Mouse (Mus musculus) midbrain, embryonic 14.5 days (tissue): Measurements from ENCODE around the gene Cdh23. TPM values are rescaled to one million over a fixed set of nuclear protein-coding genes. Genes with fewer than 3 reads are reported as not detected.

ENCODE experiments used
- ATAC-seq: fragments of 200-750 bp; cut with Nextera tagmentation; 2 replicates; pipeline ENCODE4 v1.8.0; 2017; ENCODE audit warnings: moderate number of reproducible peaks, moderate library complexity; ENCODE audit not compliant: low FRiP score, low TSS enrichment
- DNase-seq: peaks from one replicate; pipeline ENCODE4 v3.0.0-alpha.2; 2015
- H3K27ac ChIP-seq: fragments of 300-500 bp; sonication (generic); replicated peaks from 2 replicates; pipeline ENCODE4 v1.5.1; 2014; ENCODE audit warnings: mild to moderate bottlenecking, low read depth, low read length, moderate library complexity
- H3K27me3 ChIP-seq: fragments of 300-500 bp; sonication (generic); 2 replicates; pipeline ENCODE4 v1.6.1; 2014; ENCODE audit warnings: low read length, control low read depth, mixed read lengths; ENCODE audit not compliant: control insufficient read depth, insufficient read depth
- H3K36me3 ChIP-seq: fragments of 300-500 bp; sonication (generic); 2 replicates; pipeline ENCODE4 v1.6.1; 2014; ENCODE audit warnings: low read length, control low read depth; ENCODE audit not compliant: control insufficient read depth, insufficient read depth
- H3K4me1 ChIP-seq: fragments of 300-500 bp; sonication (generic); 2 replicates; pipeline ENCODE4 v1.6.1; 2014; ENCODE audit warnings: mild to moderate bottlenecking, antibody characterized with exemption, low read length, control low read depth; ENCODE audit not compliant: control insufficient read depth, insufficient read depth
- H3K4me2 ChIP-seq: fragments of 300-500 bp; sonication (generic); 2 replicates; pipeline ENCODE4 v1.6.1; 2014; ENCODE audit warnings: mild to moderate bottlenecking, low read length, moderate library complexity
- H3K4me3 ChIP-seq: fragments of 300-500 bp; sonication (generic); replicated peaks from 2 replicates; pipeline ENCODE4 v1.5.1; 2014; ENCODE audit warnings: low read depth, low read length
- H3K9ac ChIP-seq: fragments of 300-500 bp; sonication (generic); replicated peaks from 2 replicates; pipeline ENCODE4 v1.6.1; 2014; ENCODE audit warnings: mild to moderate bottlenecking, low read length, moderate library complexity
- H3K9me3 ChIP-seq: fragments of 300-500 bp; sonication (generic); 2 replicates; pipeline ENCODE4 v1.6.1; 2016; ENCODE audit warnings: low read length, control low read depth, mixed read lengths; ENCODE audit not compliant: control insufficient read depth
- WGBS: fragments of 180-500 bp; shearing (Covaris S2); extraction: QIAGEN DNeasy Blood & Tissue Kit; methylation state at CpG from one replicate; pipeline ENCODE4 v1.1.7; 2014; 5-methylcytosine and 5-hydroxymethylcytosine counted together
- polyA plus RNA-seq: library from polyadenylated mRNA; unstranded; fragments of >200 nt; fragmentation: Nextera tagmentation; extraction: Ambion mirVana; gene quantifications from 2 replicates; pipeline ENCODE4 v1.2.1, GENCODE M21; 2014

Cdh23 gene
- polyA plus RNA-seq, 1 experiment from 2014 or later = 5.0 TPM

DNA sequence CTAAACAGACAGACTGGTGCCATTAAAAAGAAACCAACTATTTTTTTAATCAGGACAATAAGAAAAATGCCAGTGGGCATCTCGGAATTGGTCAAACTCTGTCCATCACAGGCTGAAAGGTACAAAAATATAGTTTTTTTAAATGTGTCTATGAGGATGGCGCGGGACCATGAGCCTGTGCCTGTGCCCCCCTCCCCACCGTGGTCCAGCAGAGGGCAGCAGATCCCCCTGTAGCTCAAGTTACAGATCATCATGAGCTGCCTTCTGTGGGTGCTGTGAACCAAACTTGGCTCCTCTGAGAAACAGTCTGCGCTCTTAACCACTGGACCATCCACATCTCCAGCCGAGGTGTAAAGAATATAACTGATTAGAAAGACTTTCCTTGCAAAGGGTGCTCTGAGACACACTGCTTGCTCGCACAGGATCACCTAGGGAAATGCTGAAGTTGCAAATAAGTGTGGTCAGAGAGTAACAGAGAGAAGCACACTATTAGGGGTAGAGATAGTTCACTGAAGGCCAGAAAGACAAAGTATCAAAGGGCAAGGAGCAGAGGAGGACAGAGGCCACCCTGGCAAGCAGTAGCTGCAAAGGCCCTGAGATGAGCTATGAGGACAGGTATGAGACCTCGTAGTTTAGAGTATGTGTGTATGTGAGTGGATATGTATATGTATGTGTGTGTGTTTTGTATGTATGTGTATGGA lies 74.7 kb downstream of the Cdh23 start:
- no peak for ATAC-seq
- H3K27me3 ChIP-seq = no peaks in the 10 kb centered on the region
- H3K4me2 ChIP-seq = no peak overlapping the region
- WGBS = 89% methylated on average over 8 of the region's 8 CpGs
- H3K9ac ChIP-seq = no peak overlapping the region
- DNase-seq = no peak
- H3K4me3 ChIP-seq = no peak overlapping the region
- no peaks in the 10 kb centered on the region for H3K36me3 ChIP-seq
- H3K27ac ChIP-seq = no peak overlapping the region
- no peaks in the 10 kb centered on the region for H3K9me3 ChIP-seq
- H3K4me1 ChIP-seq = 0 out of 2 replicates have a peak, but pooled peaks cover 5% of the 10 kb centered on the region

DNA sequence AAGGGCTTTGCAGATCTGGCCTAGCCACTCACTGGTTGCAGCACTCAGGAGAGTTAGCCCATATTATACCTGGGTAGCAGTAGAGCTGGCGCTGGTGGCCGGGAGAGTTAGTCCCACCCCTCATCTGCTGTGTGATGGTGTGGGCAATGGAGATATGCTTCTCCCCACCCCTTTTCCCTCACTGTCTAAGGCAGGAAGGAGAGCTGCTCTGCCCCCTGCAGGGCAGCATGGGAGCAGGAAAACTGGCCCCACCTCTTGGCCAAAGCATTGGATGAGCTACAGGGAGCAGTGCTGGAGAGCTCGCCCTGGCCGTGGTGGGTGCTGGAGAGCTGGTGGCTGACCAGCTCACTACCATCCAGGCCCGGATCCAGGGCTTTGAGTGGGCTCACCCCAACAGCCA lies 80.4 kb downstream of the Cdh23 start:
- Histone ChIP-seq H3K4me2 (no peak overlapping the region), H3K9me3 (no peaks in the 10 kb centered on the region), H3K36me3 (no peaks in the 10 kb centered on the region), H3K27me3 (no peaks in the 10 kb centered on the region), H3K4me3 (no peak overlapping the region), H3K27ac (no peak overlapping the region), H3K4me1 (no peaks in the 10 kb centered on the region), H3K9ac (no peak overlapping the region)
- DNase-seq = no peak
- no peak for ATAC-seq
- WGBS = 71% methylated on average over 5 of the region's 5 CpGs

DNA sequence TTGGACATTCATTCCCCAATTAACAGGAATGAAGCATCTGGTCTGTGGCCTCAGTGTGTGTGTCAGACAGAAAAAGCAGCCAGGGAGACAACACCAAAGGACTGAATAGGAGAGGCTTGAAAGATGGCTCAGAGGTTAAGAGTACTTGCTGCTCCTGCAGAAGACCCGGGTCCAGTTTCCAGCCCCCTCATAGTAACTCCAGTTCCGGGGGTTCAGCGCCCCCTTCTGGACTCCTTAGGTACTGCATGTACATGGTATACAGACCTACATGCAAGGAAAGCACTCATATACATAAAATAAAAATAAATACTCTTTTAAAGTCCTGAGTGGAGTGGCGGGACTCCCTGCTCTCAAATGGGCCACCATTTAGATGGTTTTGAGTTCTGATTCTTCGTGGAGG lies 83.4 kb downstream of the Cdh23 start:
- no peaks in the 10 kb centered on the region for H3K27me3 ChIP-seq
- H3K36me3 ChIP-seq = no peaks in the 10 kb centered on the region
- no peak overlapping the region for H3K27ac ChIP-seq
- H3K9ac ChIP-seq = no peak overlapping the region
- DNase-seq = peak; percentile 17
- 18% methylated on average over 5 of the region's 5 CpGs for WGBS
- no peaks in the 10 kb centered on the region for H3K4me1 ChIP-seq
- H3K9me3 ChIP-seq = no peaks in the 10 kb centered on the region
- H3K4me3 ChIP-seq = no peak overlapping the region
- no peak for ATAC-seq
- no peak overlapping the region for H3K4me2 ChIP-seq

DNA sequence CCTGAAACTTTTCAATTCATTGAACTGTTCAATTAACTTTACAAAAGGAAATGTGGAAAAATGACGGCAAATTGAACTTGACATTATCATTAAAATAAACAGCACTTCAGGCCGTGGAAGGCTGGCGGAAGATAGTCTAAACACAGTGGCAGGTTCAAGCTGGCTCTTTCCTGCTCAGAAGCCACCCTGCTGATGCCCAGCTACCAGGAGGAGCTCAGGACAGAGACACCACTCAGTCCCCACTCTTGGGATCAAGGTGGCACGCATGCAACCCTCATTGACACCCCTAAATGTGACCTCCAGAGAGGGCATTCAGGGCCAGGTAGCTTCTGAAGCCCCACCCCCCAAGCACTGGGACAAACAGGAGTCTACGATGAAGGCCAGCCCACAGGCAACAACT lies 89.1 kb downstream of the Cdh23 start:
- DNase-seq (no peak), ATAC-seq (no peak)
- no peaks in the 10 kb centered on the region for H3K36me3 ChIP-seq
- no peaks in the 10 kb centered on the region for H3K4me1 ChIP-seq
- no peaks in the 10 kb centered on the region for H3K27me3 ChIP-seq
- no peak overlapping the region for H3K9ac ChIP-seq
- no peak overlapping the region for H3K4me3 ChIP-seq
- H3K4me2 ChIP-seq = no peak overlapping the region
- H3K27ac ChIP-seq = no peak overlapping the region
- WGBS = 78% methylated on average over 5 of the region's 5 CpGs
- H3K9me3 ChIP-seq = no peaks in the 10 kb centered on the region

DNA sequence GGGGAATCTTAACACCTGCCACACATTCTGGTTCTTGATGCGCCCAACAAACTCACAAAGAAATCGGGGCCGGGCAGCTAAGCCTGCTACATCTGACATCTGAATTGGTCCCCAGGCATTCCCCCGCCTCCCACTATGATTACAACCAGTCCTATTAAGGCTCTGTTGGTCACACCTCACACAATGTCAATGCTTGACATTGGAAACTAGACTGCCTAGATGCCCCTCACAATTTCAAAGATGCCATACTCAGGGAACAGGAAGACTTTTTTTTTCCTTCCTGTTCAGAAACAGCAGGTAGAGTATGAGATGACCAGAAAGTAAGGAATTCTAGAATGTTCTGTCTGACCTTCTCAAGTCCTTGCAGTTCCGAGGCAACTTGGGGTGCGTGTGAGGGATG lies 89.6 kb downstream of the Cdh23 start:
- H3K9ac ChIP-seq = no peak overlapping the region
- H3K27ac ChIP-seq = no peak overlapping the region
- H3K27me3 ChIP-seq = no peaks in the 10 kb centered on the region
- H3K4me2 ChIP-seq = no peak overlapping the region
- no peak for ATAC-seq
- WGBS = 86% methylated on average over 6 of the region's 6 CpGs
- no peaks in the 10 kb centered on the region for H3K4me1 ChIP-seq
- no peaks in the 10 kb centered on the region for H3K36me3 ChIP-seq
- H3K4me3 ChIP-seq = no peak overlapping the region
- DNase-seq = no peak
- H3K9me3 ChIP-seq = no peaks in the 10 kb centered on the region

DNA sequence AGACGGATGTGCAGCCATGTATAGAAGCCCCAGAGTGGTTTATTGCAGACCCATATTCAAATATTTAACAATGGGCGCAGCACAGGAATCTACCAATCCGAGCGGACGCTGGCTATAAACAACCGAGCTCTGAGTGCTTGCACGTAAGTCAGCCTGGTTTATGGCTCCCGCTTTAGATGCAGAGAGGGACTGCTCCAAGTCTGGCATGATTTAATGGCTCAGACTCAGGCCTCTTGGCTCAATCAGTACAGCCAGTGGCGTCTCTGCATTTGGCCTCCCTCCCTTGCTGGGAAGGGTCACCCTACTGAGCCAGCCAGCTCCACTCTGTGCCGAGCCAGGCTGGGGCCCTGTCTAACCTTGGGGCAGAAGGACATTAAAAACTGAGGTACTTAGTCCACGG lies 94.1 kb downstream of the Cdh23 start:
- ATAC-seq (no peak), DNase-seq (no peak)
- Histone ChIP-seq H3K27ac (no peak overlapping the region), H3K9ac (no peak overlapping the region), H3K36me3 (no peaks in the 10 kb centered on the region), H3K27me3 (no peaks in the 10 kb centered on the region), H3K4me1 (no peaks in the 10 kb centered on the region), H3K4me3 (no peak overlapping the region), H3K9me3 (no peaks in the 10 kb centered on the region), H3K4me2 (no peak overlapping the region)
- 89% methylated on average over 11 of the region's 11 CpGs for WGBS

DNA sequence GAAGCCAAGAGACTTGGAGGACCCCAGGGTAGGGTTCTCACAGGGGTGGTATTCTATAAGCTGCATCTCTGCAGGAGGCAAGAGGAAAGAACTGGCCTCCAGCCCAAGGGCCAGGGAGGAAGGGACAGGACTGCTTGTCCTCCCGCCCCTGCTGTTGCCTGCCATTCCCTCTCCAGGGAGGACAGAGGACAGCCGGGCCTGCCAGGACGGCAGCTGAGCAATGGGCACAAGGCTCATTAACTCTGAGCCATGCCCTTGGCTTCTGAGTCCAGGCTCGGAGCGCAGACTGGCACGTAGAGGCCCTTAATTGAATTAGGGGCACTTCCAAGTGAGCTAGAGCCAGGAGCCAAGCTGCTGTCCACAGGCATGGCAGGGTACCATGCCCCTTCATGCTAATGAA lies 101.1 kb downstream of the Cdh23 start:
- WGBS = 80% methylated on average over 6 of the region's 6 CpGs

DNA sequence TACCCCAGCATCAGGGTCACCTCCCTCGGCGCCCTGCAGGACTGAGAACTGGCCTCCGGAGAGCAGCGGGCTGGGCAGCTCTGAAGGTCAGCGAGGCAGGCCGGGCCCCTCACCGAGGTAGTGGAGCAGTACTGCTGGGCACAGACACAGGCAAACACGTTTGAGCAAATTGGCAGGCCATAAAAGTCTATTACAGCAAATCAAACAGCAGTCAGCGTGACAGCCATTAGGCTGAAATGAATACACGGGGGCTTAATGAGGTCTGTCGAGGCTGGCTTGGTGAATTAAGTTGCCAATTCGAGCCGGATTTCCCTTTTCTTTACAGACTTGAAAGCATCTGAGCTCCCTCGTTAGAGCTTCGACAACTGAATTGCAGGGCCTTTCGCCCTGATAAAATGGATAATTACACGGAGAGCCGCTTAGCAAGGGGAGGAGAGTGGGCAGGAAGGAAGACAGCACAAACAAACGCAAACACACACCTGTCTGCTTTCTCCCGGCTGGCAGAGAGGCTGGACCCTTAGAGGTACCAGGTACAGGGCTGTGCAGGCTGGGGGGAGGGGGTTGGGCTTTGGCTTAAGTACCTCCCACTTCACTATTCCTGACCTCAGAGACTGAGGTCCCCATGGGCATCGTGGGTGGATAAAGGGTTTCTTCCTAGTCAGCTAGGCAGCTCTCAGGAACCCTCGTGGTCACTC lies 103.3 kb downstream of the Cdh23 start:
- ATAC-seq (peak; percentile 41; the same call in 1 of the 2 replicates), DNase-seq (peak; percentile 79)
- 9% methylated on average over 22 of the region's 22 CpGs for WGBS
- H3K27ac ChIP-seq = no peak overlapping the region; the same call in 1 of the 2 replicates
- peaks cover 14% of the 10 kb centered on the region for H3K4me1 ChIP-seq
- no peak overlapping the region for H3K9ac ChIP-seq
- no peaks in the 10 kb centered on the region for H3K9me3 ChIP-seq
- H3K27me3 ChIP-seq = peaks cover 8% of the 10 kb centered on the region; the same call in 1 of the 2 replicates
- no peak overlapping the region for H3K4me3 ChIP-seq
- H3K36me3 ChIP-seq = no peaks in the 10 kb centered on the region
- peak overlapping the region; percentile 24 for H3K4me2 ChIP-seq

More for the DNA sequence above, 101.1 kb downstream of the Cdh23 start:
- Histone ChIP-seq H3K27ac (no peak overlapping the region), H3K4me2 (no peak overlapping the region), H3K9ac (no peak overlapping the region), H3K4me1 (peaks cover 14% of the 10 kb centered on the region), H3K36me3 (no peaks in the 10 kb centered on the region), H3K9me3 (no peaks in the 10 kb centered on the region), H3K27me3 (peaks cover 8% of the 10 kb centered on the region; the same call in 1 of the 2 replicates), H3K4me3 (no peak overlapping the region)
- no peak for DNase-seq
- no peak for ATAC-seq

DNA sequence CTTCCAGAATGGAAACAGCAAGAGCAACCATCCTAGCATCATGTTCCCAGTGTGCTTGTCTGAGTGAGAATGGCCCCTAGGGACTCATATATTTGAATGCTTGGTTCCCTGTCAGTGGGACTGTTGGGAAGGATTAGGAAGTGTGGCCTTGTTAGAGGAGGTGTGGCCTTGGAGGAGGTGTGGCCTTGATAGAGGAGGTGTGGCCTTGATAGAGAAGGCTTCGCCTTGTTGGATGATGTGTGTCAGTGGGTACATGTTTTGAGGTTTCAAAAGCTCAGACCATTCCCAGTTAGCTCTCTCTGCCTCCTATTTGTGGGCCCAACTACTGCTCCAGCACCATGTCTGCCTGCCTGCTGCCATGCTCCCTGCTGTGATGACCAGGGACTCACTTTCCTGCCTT lies 105.0 kb downstream of the Cdh23 start:
- Histone ChIP-seq H3K4me3 (no peak overlapping the region), H3K4me2 (no peak overlapping the region), H3K4me1 (peaks cover 14% of the 10 kb centered on the region), H3K36me3 (no peaks in the 10 kb centered on the region), H3K9ac (no peak overlapping the region), H3K27me3 (peaks cover 8% of the 10 kb centered on the region; the same call in 1 of the 2 replicates), H3K9me3 (no peaks in the 10 kb centered on the region), H3K27ac (no peak overlapping the region)
- DNase-seq (no peak), ATAC-seq (no peak)
- 88% methylated on average over 1 of the region's 1 CpGs for WGBS
